Mouse (Mus musculus) liver, embryonic 11.5 days (tissue): ENCODE data around the gene Cbr1. TPM values are rescaled to one million over a fixed set of nuclear protein-coding genes. Genes with fewer than 3 reads are reported as not detected.

ENCODE experiments used
- ATAC-seq: fragments of 200-750 bp; cut with Nextera tagmentation; replicated peaks from 2 replicates; pipeline ENCODE4 v1.8.0; 2017; ENCODE audit warnings: moderate number of reproducible peaks, mild to moderate bottlenecking, moderate TSS enrichment, moderate library complexity; ENCODE audit not compliant: low FRiP score
- DNase-seq: peaks from one replicate; pipeline ENCODE4 v3.0.0-alpha.2; 2017; ENCODE audit warnings: low spot score
- H3K27ac ChIP-seq: fragments of 300-500 bp; sonication (generic); 2 replicates; pipeline ENCODE4 v1.5.1; 2014; ENCODE audit warnings: mild to moderate bottlenecking, low read depth, low read length, control low read depth
- H3K27me3 ChIP-seq: fragments of 300-500 bp; sonication (generic); replicated peaks from 2 replicates; pipeline ENCODE4 v1.6.1; 2014; ENCODE audit warnings: low read length, mixed read lengths; ENCODE audit not compliant: control insufficient read depth, insufficient read depth
- H3K36me3 ChIP-seq: fragments of 300-500 bp; sonication (generic); 2 replicates; pipeline ENCODE4 v1.6.1; 2014; ENCODE audit warnings: mild to moderate bottlenecking, low read length, moderate library complexity, mixed read lengths; ENCODE audit not compliant: control insufficient read depth, insufficient read depth
- H3K4me1 ChIP-seq: fragments of 300-500 bp; sonication (generic); replicated peaks from 2 replicates; pipeline ENCODE4 v1.6.1; 2014; ENCODE audit warnings: low read length, mixed read lengths; ENCODE audit not compliant: control insufficient read depth, insufficient read depth
- H3K4me2 ChIP-seq: fragments of 300-500 bp; sonication (generic); 2 replicates; pipeline ENCODE4 v1.6.1; 2014; ENCODE audit warnings: mild to moderate bottlenecking, control low read depth, moderate library complexity
- H3K4me3 ChIP-seq: fragments of 300-500 bp; sonication (generic); 2 replicates; pipeline ENCODE4 v1.5.1; 2014; ENCODE audit warnings: low read depth, low read length, control low read depth
- H3K9ac ChIP-seq: fragments of 300-500 bp; sonication (generic); 2 replicates; pipeline ENCODE4 v1.6.1; 2014; ENCODE audit warnings: low read depth, low read length, control low read depth
- H3K9me3 ChIP-seq: fragments of 300-500 bp; sonication (generic); 2 replicates; pipeline ENCODE4 v1.6.1; 2016; ENCODE audit warnings: low read length, inconsistent platforms, mixed read lengths; ENCODE audit not compliant: control insufficient read depth
- WGBS: fragments of 180-500 bp; shearing (Covaris S2); extraction: QIAGEN DNeasy Blood & Tissue Kit; methylation state at CpG from one replicate; pipeline ENCODE4 v1.1.7; 2014; 5-methylcytosine and 5-hydroxymethylcytosine counted together
- polyA plus RNA-seq: library from polyadenylated mRNA; unstranded; fragments of >200 nt; fragmentation: Nextera tagmentation; extraction: Ambion mirVana; gene quantifications from 2 replicates; pipeline ENCODE4 v1.2.1, GENCODE M21; 2014

Gene Cbr1
- 44.3 and 49.3 TPM in 2 replicates for polyA plus RNA-seq

GRCm38 (mm10) chr16:93605553-93605952, at the start of gene Cbr1:
Cbr1 (plus strand) TSS chr16:93605853.
- H3K4me3 ChIP-seq = peak within 1 kb of the TSS; percentile 69
- H3K9ac ChIP-seq = no peak within 1 kb of the TSS
- peaks cover 7% of the 10 kb centered on the region for H3K4me1 ChIP-seq
- no peak within 1 kb of the TSS for H3K27ac ChIP-seq
- WGBS = 70% methylated on average over 4 of the region's 4 CpGs
- H3K27me3 ChIP-seq = no peaks in the 10 kb centered on the region
- ATAC-seq = no peak
- no peak for DNase-seq
- no peaks in the 10 kb centered on the region for H3K9me3 ChIP-seq
- H3K4me2 ChIP-seq = peak within 1 kb of the TSS; percentile 96
- H3K36me3 ChIP-seq = no peaks in the 10 kb centered on the region

GRCm38 (mm10) chr16:93557646-93558045, 48.0 kb upstream of the Cbr1 start:
- Histone ChIP-seq H3K36me3 (no peaks in the 10 kb centered on the region), H3K4me3 (no peak overlapping the region), H3K9ac (no peak overlapping the region), H3K4me1 (no peaks in the 10 kb centered on the region), H3K4me2 (no peak overlapping the region), H3K9me3 (no peaks in the 10 kb centered on the region), H3K27ac (no peak overlapping the region), H3K27me3 (no peaks in the 10 kb centered on the region; the same call in 1 of the 2 replicates)
- 58% methylated on average over 8 of the region's 8 CpGs for WGBS
- no peak for DNase-seq
- no peak for ATAC-seq

GRCm38 (mm10) chr16:93558499-93558898, 47.2 kb upstream of the Cbr1 start:
- no peak overlapping the region for H3K4me3 ChIP-seq
- H3K27me3 ChIP-seq = no peaks in the 10 kb centered on the region; the same call in 1 of the 2 replicates
- no peaks in the 10 kb centered on the region for H3K4me1 ChIP-seq
- H3K9me3 ChIP-seq = no peaks in the 10 kb centered on the region
- H3K4me2 ChIP-seq = no peak overlapping the region
- ATAC-seq (no peak), DNase-seq (no peak)
- H3K36me3 ChIP-seq = no peaks in the 10 kb centered on the region
- H3K27ac ChIP-seq = no peak overlapping the region
- 31% methylated on average over 12 of the region's 12 CpGs for WGBS
- H3K9ac ChIP-seq = no peak overlapping the region

- 89% methylated on average over 6 of the region's 6 CpGs for WGBS
- Histone ChIP-seq H3K4me1 (no peaks in the 10 kb centered on the region), H3K4me3 (no peak overlapping the region), H3K27me3 (no peaks in the 10 kb centered on the region), H3K9ac (no peak overlapping the region), H3K27ac (no peak overlapping the region), H3K36me3 (no peaks in the 10 kb centered on the region), H3K4me2 (no peak overlapping the region), H3K9me3 (no peaks in the 10 kb centered on the region)
- ATAC-seq (no peak), DNase-seq (no peak)
These were observed 33.3 kb upstream of the Cbr1 start for GRCm38 (mm10) chr16:93572383-93572782.

- H3K9ac ChIP-seq = no peak overlapping the region
- H3K27ac ChIP-seq = no peak overlapping the region
- no peaks in the 10 kb centered on the region for H3K9me3 ChIP-seq
- H3K4me2 ChIP-seq = no peak overlapping the region
- H3K27me3 ChIP-seq = no peaks in the 10 kb centered on the region
- H3K4me3 ChIP-seq = no peak overlapping the region
- DNase-seq = no peak
- no peak for ATAC-seq
- 90% methylated on average over 5 of the region's 5 CpGs for WGBS
- H3K4me1 ChIP-seq = no peaks in the 10 kb centered on the region
- H3K36me3 ChIP-seq = no peaks in the 10 kb centered on the region
These were observed 32.2 kb upstream of the Cbr1 start for GRCm38 (mm10) chr16:93573434-93573833.

- H3K4me1 ChIP-seq = no peaks in the 10 kb centered on the region
These were observed 31.0 kb upstream of the Cbr1 start for GRCm38 (mm10) chr16:93574521-93575191.

GRCm38 (mm10) chr16:93575574-93575973, 30.1 kb upstream of the Cbr1 start:
- ATAC-seq = no peak
- DNase-seq = no peak
- Histone ChIP-seq H3K4me1 (no peaks in the 10 kb centered on the region), H3K27me3 (no peaks in the 10 kb centered on the region), H3K27ac (no peak overlapping the region), H3K4me3 (no peak overlapping the region), H3K9ac (no peak overlapping the region), H3K9me3 (no peaks in the 10 kb centered on the region), H3K4me2 (no peak overlapping the region), H3K36me3 (no peaks in the 10 kb centered on the region)
- 70% methylated on average over 5 of the region's 5 CpGs for WGBS

More at GRCm38 (mm10) chr16:93574521-93575191, 31.0 kb upstream of the Cbr1 start:
- Histone ChIP-seq H3K27me3 (no peaks in the 10 kb centered on the region), H3K4me3 (no peak overlapping the region), H3K9ac (no peak overlapping the region), H3K27ac (no peak overlapping the region), H3K9me3 (no peaks in the 10 kb centered on the region), H3K36me3 (no peaks in the 10 kb centered on the region), H3K4me2 (no peak overlapping the region)
- DNase-seq (no peak), ATAC-seq (no peak)
- WGBS = 52% methylated on average over 18 of the region's 18 CpGs

GRCm38 (mm10) chr16:93576412-93577082, 29.1 kb upstream of the Cbr1 start:
- Histone ChIP-seq H3K36me3 (no peaks in the 10 kb centered on the region), H3K27me3 (no peaks in the 10 kb centered on the region), H3K4me2 (no peak overlapping the region), H3K27ac (no peak overlapping the region), H3K9ac (no peak overlapping the region), H3K4me1 (no peaks in the 10 kb centered on the region), H3K9me3 (no peaks in the 10 kb centered on the region), H3K4me3 (no peak overlapping the region)
- ATAC-seq = no peak
- WGBS = 39% methylated on average over 14 of the region's 14 CpGs
- DNase-seq = peak; percentile 72
